Mouse (Mus musculus) MEL (cell line): Measurements from ENCODE around the gene Tmem190.

Experiments
- BHLHE40 ChIP-seq: IDR thresholded peaks from 2 replicates; pipeline ENCODE4 v1.6.1; 2012; ENCODE audit warnings: low read depth, mild to moderate bottlenecking, inconsistent platforms, low read length, improper control_type of control experiment, borderline replicate concordance
- ELF1 ChIP-seq: IDR thresholded peaks from 2 replicates; pipeline ENCODE4 v1.6.1; 2014; ENCODE audit warnings: low read depth, mild to moderate bottlenecking, inconsistent platforms, low read length, improper control_type of control experiment, moderate library complexity
- ETS1 ChIP-seq: IDR thresholded peaks from 2 replicates; pipeline ENCODE4 v1.6.1; 2012; ENCODE audit warnings: low read depth, mild to moderate bottlenecking, inconsistent platforms, low read length, improper control_type of control experiment, moderate library complexity
- MAX ChIP-seq: IDR thresholded peaks from 2 replicates; pipeline ENCODE4 v1.6.1; 2011; ENCODE audit warnings: low read length, improper control_type of control experiment
- MEF2A ChIP-seq: IDR thresholded peaks from 2 replicates; pipeline ENCODE4 v1.6.1; 2014; ENCODE audit warnings: low read depth, mild to moderate bottlenecking, inconsistent platforms, low read length, improper control_type of control experiment; ENCODE audit not compliant: poor library complexity, insufficient replicate concordance, severe bottlenecking; ENCODE audit errors: extremely low read depth

- TF ChIP-seq ELF1 (no peak), MEF2A (no peak), BHLHE40 (no peak), ETS1 (no peak), MAX (no peak)
Measured at GRCm38 (mm10) chr7:4795767-4796433, 13.2 kb downstream of the Tmem190 start.
